In genomic region chr3:75202808-75203503, GRCm38 (mm10) we compare ENCODE assay signal across 8 mouse cellular contexts. TPM values are rescaled to one million over a fixed set of nuclear protein-coding genes. Genes with fewer than 3 reads are reported as not detected.
DNase-seq lines count a peak whose midpoint lies in the region; ATAC-seq and TF ChIP-seq lines count a peak whose summit lies in the region.

No protein-coding gene starts in this region.

- 39% methylated on average over 12 of the region's 12 CpGs for WGBS in forebrain, embryonic 12.5 days
- WGBS in kidney, adult 2 months, result 36% methylated on average over 12 of the region's 12 CpGs
- WGBS in limb, embryonic 11.5 days, result 36% methylated on average over 12 of the region's 12 CpGs

- H3K36me3 ChIP-seq in forebrain, embryonic 12.5 days (replicated peaks), result no peaks in the 10 kb centered on the region
- no peaks in the 10 kb centered on the region for H3K36me3 ChIP-seq in kidney, adult 2 months (ENCODE audit: control insufficient read depth, insufficient read depth, low read length)
- no peaks in the 10 kb centered on the region for H3K36me3 ChIP-seq in limb, embryonic 11.5 days (ENCODE audit: control insufficient read depth, insufficient read depth, low read length)

- TF ChIP-seq CTCF in kidney, adult 2 months (conservative IDR thresholded peaks at IDR 0.05; ENCODE audit: insufficient read depth, insufficient read length, low read depth, low read length), result peak; percentile 82

- TF ChIP-seq POLR2A in kidney, adult 2 months (IDR thresholded peaks at IDR 0.05; ENCODE audit: low read depth, low read length), result no peak

- ATAC-seq in forebrain, embryonic 12.5 days (ENCODE audit: low FRiP score), result peak; percentile 71
- 0 out of 2 replicates have a peak, but pooled peaks have one; percentile 21 for ATAC-seq in limb, embryonic 11.5 days (ENCODE audit: insufficient number of reproducible peaks, low FRiP score, low TSS enrichment, low read depth)

- H3K4me3 ChIP-seq in forebrain, embryonic 12.5 days (replicated peaks), result no peak overlapping the region
- H3K4me3 ChIP-seq in kidney, adult 2 months (ENCODE audit: insufficient read depth, low read depth, low read length), result no peak overlapping the region
- no peak overlapping the region for H3K4me3 ChIP-seq in limb, embryonic 11.5 days (ENCODE audit: low read depth, low read length)

- H3K9me3 ChIP-seq in forebrain, embryonic 12.5 days, result no peaks in the 10 kb centered on the region
- H3K9me3 ChIP-seq in limb, embryonic 11.5 days (ENCODE audit: control insufficient read depth, low read length), result no peaks in the 10 kb centered on the region

- H3K9ac ChIP-seq in forebrain, embryonic 12.5 days, result no peak overlapping the region
- no peak overlapping the region for H3K9ac ChIP-seq in limb, embryonic 11.5 days (ENCODE audit: low read length)

- no peak overlapping the region for H3K4me2 ChIP-seq in forebrain, embryonic 12.5 days
- no peak overlapping the region for H3K4me2 ChIP-seq in limb, embryonic 11.5 days (ENCODE audit: low read depth, severe bottlenecking)

- no peak overlapping the region for H3K27ac ChIP-seq in forebrain, embryonic 12.5 days
- no peak overlapping the region for H3K27ac ChIP-seq in kidney, adult 2 months (ENCODE audit: insufficient read depth, low read depth, low read length)
- H3K27ac ChIP-seq in limb, embryonic 11.5 days (replicated peaks; ENCODE audit: low read depth, low read length), result no peak overlapping the region

- peak; percentile 33 for DNase-seq in ovary, postnatal 36 days (ENCODE audit: low spot score)
- no peak for DNase-seq in ovary, postnatal 10 days (ENCODE audit: low spot score)
- peak; percentile 68 for DNase-seq in brain, adult 2 months (ENCODE audit: low read depth, low spot score)
- peak; percentile 35 for DNase-seq in kidney, adult 2 months
- DNase-seq in limb, embryonic 11.5 days (ENCODE audit: low spot score), result peak; percentile 72
- DNase-seq in neural tube, embryonic 10.5 days (ENCODE audit: extremely low spot score, low spot score), result peak; percentile 57
- peak; percentile 18 for DNase-seq in testis, postnatal 14 days (ENCODE audit: low spot score)

- H3K27me3 ChIP-seq in forebrain, embryonic 12.5 days, result no peaks in the 10 kb centered on the region
- no peaks in the 10 kb centered on the region for H3K27me3 ChIP-seq in kidney, adult 2 months (replicated peaks; ENCODE audit: control insufficient read depth, insufficient read depth, low read length)
- H3K27me3 ChIP-seq in limb, embryonic 11.5 days (ENCODE audit: control insufficient read depth, insufficient read depth, low read length), result no peaks in the 10 kb centered on the region

- H3K4me1 ChIP-seq in forebrain, embryonic 12.5 days, result no peaks in the 10 kb centered on the region
- H3K4me1 ChIP-seq in kidney, adult 2 months (ENCODE audit: control insufficient read depth, insufficient read depth, low read length), result no peaks in the 10 kb centered on the region
- H3K4me1 ChIP-seq in limb, embryonic 11.5 days (ENCODE audit: control insufficient read depth, insufficient read depth, low read length), result no peaks in the 10 kb centered on the region

RNA-seq across cellular contexts. Expression of gene Zbbx, which starts 38.1 kb away (rescaled TPM):
- polyA plus RNA-seq in forebrain, embryonic 12.5 days (2016; fragmentation: Nextera tagmentation; extraction: Ambion mirVana), result 0.41 and 0.47 TPM in 2 replicates
- not detected in 2 replicates for polyA plus RNA-seq in kidney, adult 2 months (2012; rRNA removed)
- not detected in 2 replicates for polyA plus RNA-seq in limb, embryonic 11.5 days (2014; fragmentation: Nextera tagmentation; extraction: Ambion mirVana)
